Mouse (Mus musculus): ENCODE data around the gene Vmn1r129.
"Not testable (repeated sequence)": the region's sequence is repeated elsewhere in the genome, so short reads cannot be mapped to it uniquely, and the experiment has no call there.

Vmn1r129 gene

GRCm38 (mm10) chr7:21361191-21361590, at the start of gene Vmn1r129:
Vmn1r129 (minus strand) TSS chr7:21361291.
- not testable (repeated sequence) for H3K9me3 ChIP-seq (ENCODE audit: low read length); H3K27me3 ChIP-seq (ENCODE audit: insufficient read depth, low read length); H3K4me1 ChIP-seq (replicated peaks; ENCODE audit: low read depth, low read length); H3K4me3 ChIP-seq (replicated peaks; ENCODE audit: low read length); H3K36me3 ChIP-seq (ENCODE audit: insufficient read depth, low read length)

- H3K36me3 ChIP-seq (ENCODE audit: insufficient read depth, low read length); H3K9me3 ChIP-seq (ENCODE audit: low read length); H3K4me3 ChIP-seq (replicated peaks; ENCODE audit: low read length); H3K4me1 ChIP-seq (replicated peaks; ENCODE audit: low read depth, low read length); H3K27me3 ChIP-seq (ENCODE audit: insufficient read depth, low read length): not testable (repeated sequence)
Measured at GRCm38 (mm10) chr7:21349073-21349472, 12.0 kb downstream of the Vmn1r129 start, which contains the start of gene Vmn1r128. Vmn1r128 (plus strand) TSS chr7:21349373.

GRCm38 (mm10) chr7:21319761-21320160, 41.3 kb downstream of the Vmn1r129 start, which contains the start of gene Vmn1r127:
Vmn1r127 (minus strand) TSS chr7:21319861.
- H3K4me1 ChIP-seq (replicated peaks; ENCODE audit: low read depth, low read length); H3K27me3 ChIP-seq (ENCODE audit: insufficient read depth, low read length); H3K4me3 ChIP-seq (replicated peaks; ENCODE audit: low read length); H3K9me3 ChIP-seq (ENCODE audit: low read length); H3K36me3 ChIP-seq (ENCODE audit: insufficient read depth, low read length): not testable (repeated sequence)
